Mouse (Mus musculus) megakaryocyte, adult 5-6 weeks (primary cell): ENCODE measurements around the gene Rsph10b. TPM values are rescaled to one million over a fixed set of nuclear protein-coding genes. Genes with fewer than 3 reads are reported as not detected.

ENCODE experiments used
- ATAC-seq: 2 replicates; pipeline ENCODE4 v1.8.0; 2016; ENCODE audit warnings: mild to moderate bottlenecking, inconsistent platforms; ENCODE audit not compliant: poor library complexity, severe bottlenecking
- total RNA-seq, 2 experiments: library from RNA; stranded (forward) in 1 of 2; stranded (reverse) in 1 of 2; fragments of 153-499, 151-499 nt in 1 of 2; fragments of 221-1000, 200-1000 nt in 1 of 2; gene quantifications; 2 replicates each; pipeline versions ENCODE4 v1.2.3 to v1.2.4; 2015 to 2017

Gene Rsph10b
- total RNA-seq, 2 experiments from 2014 or later: 0.33 TPM; not detected in 1

- ATAC-seq: no peak
These were observed 1.0 kb downstream of the Rsph10b start for GRCm38 (mm10) chr5:143933875-143934274.

- no peak for ATAC-seq
These were observed 3.3 kb downstream of the Rsph10b start for GRCm38 (mm10) chr5:143936156-143936555.

- ATAC-seq: no peak
These were observed 8.8 kb downstream of the Rsph10b start for GRCm38 (mm10) chr5:143941588-143941987.

GRCm38 (mm10) chr5:143943231-143944125 is 10.6 kb downstream of the Rsph10b start:
- no peak for ATAC-seq

- ATAC-seq: no peak
These were observed 15.5 kb downstream of the Rsph10b start for GRCm38 (mm10) chr5:143948361-143948760.

GRCm38 (mm10) chr5:143950016-143950415 is 17.2 kb downstream of the Rsph10b start:
- no peak for ATAC-seq

- ATAC-seq: no peak
These were observed 24.3 kb downstream of the Rsph10b start for GRCm38 (mm10) chr5:143957101-143957500.

GRCm38 (mm10) chr5:143959551-143959950 is 26.7 kb downstream of the Rsph10b start:
- ATAC-seq: no peak

GRCm38 (mm10) chr5:143961176-143961575 is 28.3 kb downstream of the Rsph10b start:
- ATAC-seq: no peak

GRCm38 (mm10) chr5:143965586-143966345 is 32.9 kb downstream of the Rsph10b start:
- no peak for ATAC-seq

GRCm38 (mm10) chr5:143966671-143967070 is 33.8 kb downstream of the Rsph10b start:
- ATAC-seq: no peak

- no peak for ATAC-seq
These were observed 39.8 kb downstream of the Rsph10b start for GRCm38 (mm10) chr5:143972628-143973027.

GRCm38 (mm10) chr5:143974931-143975630 is 42.2 kb downstream of the Rsph10b start:
- peak; percentile 97 for ATAC-seq

GRCm38 (mm10) chr5:143975631-143975933 is 42.7 kb downstream of the Rsph10b start:
- ATAC-seq: peak; percentile 46; the same call in 1 of the 2 replicates

- no peak for ATAC-seq
These were observed 43.4 kb downstream of the Rsph10b start for GRCm38 (mm10) chr5:143976232-143976631.

- ATAC-seq: 0 out of 2 replicates have a peak, but pooled peaks have one; percentile 18
These were observed 44.0 kb downstream of the Rsph10b start for GRCm38 (mm10) chr5:143976726-143977431.

GRCm38 (mm10) chr5:143980858-143981257 is 48.0 kb downstream of the Rsph10b start:
- ATAC-seq: no peak

- ATAC-seq: no peak
These were observed 49.5 kb downstream of the Rsph10b start for GRCm38 (mm10) chr5:143982361-143982760.

GRCm38 (mm10) chr5:143985381-143985780 is 52.5 kb downstream of the Rsph10b start:
- no peak for ATAC-seq

- no peak for ATAC-seq
These were observed 54.8 kb downstream of the Rsph10b start for GRCm38 (mm10) chr5:143987596-143987995.

GRCm38 (mm10) chr5:143989046-143989445 is 56.2 kb downstream of the Rsph10b start:
- ATAC-seq: no peak
